Mouse (Mus musculus) limb, embryonic 12.5 days (tissue): ENCODE results near the gene Arhgdia. TPM values are rescaled to one million over a fixed set of nuclear protein-coding genes. Genes with fewer than 3 reads are reported as not detected.

Experiments used
- ATAC-seq: fragments of 200-750 bp; cut with Nextera tagmentation; 2 replicates; pipeline ENCODE4 v1.8.0; 2017; ENCODE audit warnings: low read depth, moderate TSS enrichment; ENCODE audit not compliant: insufficient number of reproducible peaks, insufficient read depth, low FRiP score, low TSS enrichment
- H3K27ac ChIP-seq: fragments of 300-500 bp; sonication (generic); 2 replicates; pipeline ENCODE4 v1.5.1; 2016; ENCODE audit warnings: mild to moderate bottlenecking, moderate library complexity
- H3K27me3 ChIP-seq: fragments of 300-500 bp; sonication (generic); 2 replicates; pipeline ENCODE4 v1.6.1; 2016; ENCODE audit warnings: mild to moderate bottlenecking, moderate library complexity
- H3K36me3 ChIP-seq: fragments of 300-500 bp; sonication (generic); 2 replicates; pipeline ENCODE4 v1.6.1; 2016; ENCODE audit warnings: mild to moderate bottlenecking, moderate library complexity
- H3K4me1 ChIP-seq: fragments of 300-500 bp; sonication (generic); replicated peaks from 2 replicates; pipeline ENCODE4 v1.6.1; 2016
- H3K4me2 ChIP-seq: fragments of 300-500 bp; sonication (generic); 2 replicates; pipeline ENCODE4 v1.6.1; 2016; ENCODE audit warnings: mild to moderate bottlenecking, moderate library complexity
- H3K4me3 ChIP-seq: fragments of 300-500 bp; sonication (generic); replicated peaks from 2 replicates; pipeline ENCODE4 v1.5.1; 2016; ENCODE audit warnings: mild to moderate bottlenecking
- H3K9ac ChIP-seq: fragments of 300-500 bp; sonication (generic); replicated peaks from 2 replicates; pipeline ENCODE4 v1.6.1; 2016; ENCODE audit warnings: mild to moderate bottlenecking, moderate library complexity
- H3K9me3 ChIP-seq: fragments of 300-500 bp; sonication (generic); 2 replicates; pipeline ENCODE4 v1.6.1; 2016; ENCODE audit warnings: mild to moderate bottlenecking, moderate library complexity
- WGBS: fragments of 180-500 bp; shearing (Covaris S2); methylation state at CpG from one replicate; pipeline ENCODE4 v1.1.7; 2016; 5-methylcytosine and 5-hydroxymethylcytosine counted together
- polyA plus RNA-seq: library from polyadenylated mRNA; unstranded; fragments of >200 nt; fragmentation: Nextera tagmentation; extraction: Ambion mirVana; gene quantifications from 2 replicates; pipeline ENCODE4 v1.2.1, GENCODE M21; 2016

Arhgdia gene
- polyA plus RNA-seq, 1 experiment from 2014 or later: 484 TPM

DNA sequence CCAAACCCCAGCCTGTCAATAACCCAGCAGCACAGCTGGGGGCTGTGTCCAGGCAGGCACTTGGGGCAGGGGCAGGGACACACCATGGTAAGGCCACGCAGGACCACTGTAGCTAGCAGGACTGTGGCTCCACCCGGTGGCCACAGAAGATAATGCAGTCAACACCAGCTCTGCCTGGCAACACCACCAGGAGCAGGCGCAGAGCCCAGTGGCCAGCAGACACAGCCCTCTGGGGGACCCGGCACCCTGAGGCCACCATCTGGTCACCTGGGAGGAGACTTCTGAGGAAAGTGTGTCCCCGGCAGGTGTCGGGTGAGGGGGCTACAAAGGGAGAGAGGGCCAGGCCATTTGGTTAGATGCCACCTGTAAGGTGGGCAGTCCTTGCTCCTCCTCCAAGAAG lies 31.3 kb upstream of the Arhgdia start:
- H3K4me1 ChIP-seq: peaks cover 28% of the 10 kb centered on the region
- ATAC-seq: no peak
- H3K9ac ChIP-seq: no peak overlapping the region
- WGBS: 35% methylated on average over 6 of the region's 6 CpGs
- H3K4me2 ChIP-seq: no peak overlapping the region
- peaks cover 22% of the 10 kb centered on the region for H3K27me3 ChIP-seq
- peaks cover 63% of the 10 kb centered on the region for H3K36me3 ChIP-seq
- no peak overlapping the region for H3K4me3 ChIP-seq
- no peak overlapping the region for H3K27ac ChIP-seq
- no peaks in the 10 kb centered on the region for H3K9me3 ChIP-seq

DNA sequence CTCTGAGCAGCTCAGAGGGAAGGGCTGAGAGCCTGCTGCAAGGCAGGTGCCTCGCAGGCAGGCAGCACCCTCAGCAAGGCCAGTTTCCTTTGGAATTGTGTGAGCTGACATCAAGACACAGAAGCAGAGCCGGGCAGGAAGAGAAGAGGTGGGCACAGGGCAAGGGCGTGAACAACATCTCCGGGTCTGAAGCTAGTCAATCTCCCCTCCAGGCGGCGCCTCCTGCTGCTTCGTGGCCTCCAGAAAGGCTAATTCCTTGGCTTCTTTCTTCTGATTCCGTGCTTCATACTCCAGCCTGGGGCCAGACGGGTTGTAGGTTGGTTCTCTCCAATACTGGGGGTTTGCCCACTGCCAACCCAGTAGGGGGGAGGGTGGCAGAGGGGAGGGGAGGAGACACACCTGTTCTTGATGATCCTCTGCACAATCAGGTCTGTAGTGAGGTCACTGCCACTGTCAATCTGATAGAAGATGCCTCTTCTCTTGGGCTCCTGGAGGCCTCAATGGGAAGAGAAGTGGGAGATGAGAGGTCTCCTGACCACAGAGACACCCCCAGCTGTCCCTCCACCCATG lies 29.1 kb upstream of the Arhgdia start:
- Histone ChIP-seq H3K27me3 (peaks cover 30% of the 10 kb centered on the region), H3K9ac (no peak overlapping the region), H3K36me3 (peaks cover 76% of the 10 kb centered on the region), H3K27ac (no peak overlapping the region), H3K4me1 (peaks cover 16% of the 10 kb centered on the region), H3K4me2 (no peak overlapping the region), H3K4me3 (no peak overlapping the region), H3K9me3 (no peaks in the 10 kb centered on the region)
- WGBS: 80% methylated on average over 9 of the region's 9 CpGs
- ATAC-seq: no peak

DNA sequence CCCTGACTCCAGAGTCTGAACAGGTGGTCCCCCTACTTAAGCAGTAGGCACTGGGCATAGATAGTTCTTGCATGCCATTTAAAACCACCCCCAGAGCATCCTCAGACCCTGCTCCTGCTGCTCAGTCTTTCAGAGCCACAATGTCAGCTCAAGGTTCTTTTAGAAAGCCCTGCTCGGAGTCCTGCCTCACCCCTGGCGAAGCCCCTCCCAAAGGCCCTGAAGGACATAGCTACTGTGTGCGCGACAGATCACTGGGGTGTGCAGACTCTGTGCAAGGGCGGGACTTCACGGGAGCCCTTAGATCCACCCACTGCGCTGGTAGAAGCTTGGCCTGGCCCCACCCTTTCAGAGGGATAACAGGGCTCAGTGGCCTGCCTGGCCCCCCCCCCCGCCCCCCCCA lies 27.8 kb upstream of the Arhgdia start:
- Histone ChIP-seq H3K4me1 (peaks cover 16% of the 10 kb centered on the region), H3K4me2 (peak overlapping the region; percentile 62; the same call in 1 of the 2 replicates), H3K9ac (no peak overlapping the region), H3K27me3 (peaks cover 30% of the 10 kb centered on the region), H3K4me3 (no peak overlapping the region), H3K27ac (no peak overlapping the region), H3K36me3 (peaks cover 79% of the 10 kb centered on the region), H3K9me3 (no peaks in the 10 kb centered on the region)
- WGBS: 56% methylated on average over 8 of the region's 8 CpGs
- ATAC-seq: no peak

DNA sequence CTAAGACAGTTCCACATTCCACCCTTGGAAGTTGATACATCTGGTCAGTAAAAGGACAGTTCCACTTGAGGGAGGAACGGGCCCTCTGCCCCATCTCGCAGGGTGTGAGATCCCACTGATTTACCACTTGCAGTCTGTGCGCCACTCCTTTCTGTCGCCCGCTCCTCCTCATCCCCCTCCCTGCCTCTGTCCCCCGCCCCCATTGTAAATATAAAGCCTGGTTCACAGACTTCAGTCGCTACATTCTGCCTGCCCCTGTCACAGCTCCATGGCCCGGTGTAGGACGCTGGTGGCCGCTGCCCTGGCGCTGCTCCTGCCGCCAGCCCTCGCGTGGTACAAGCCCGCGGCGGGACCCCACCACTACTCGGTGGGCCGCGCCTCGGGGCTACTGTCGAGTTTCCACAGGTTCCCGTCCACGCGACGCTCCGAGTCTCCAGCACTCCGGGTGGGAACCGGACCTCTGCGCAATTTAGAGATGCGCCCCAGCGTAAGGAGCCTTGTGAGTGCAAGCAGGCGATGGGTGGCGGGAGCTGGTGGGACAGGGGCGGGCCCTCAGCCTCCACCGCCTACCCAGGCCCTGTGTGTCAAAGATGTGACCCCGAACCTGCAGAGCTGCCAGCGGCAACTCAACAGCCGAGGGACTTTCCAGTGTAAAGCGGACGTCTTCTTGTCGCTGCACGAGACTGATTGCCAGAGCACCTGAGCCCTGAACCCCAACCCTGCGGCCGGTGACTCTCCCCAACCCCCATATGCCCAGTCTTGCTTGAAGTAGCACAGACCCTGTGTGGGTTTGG lies 27.0 kb upstream of the Arhgdia start, which contains the start of gene Npb:
TSS of gene Npb (plus strand) at position 237 of the 794 bp plus-strand sequence.
- Histone ChIP-seq H3K4me3 (peak within 1 kb of the TSS; percentile 31), H3K27ac (no peak within 1 kb of the TSS), H3K27me3 (peaks cover 30% of the 10 kb centered on the region), H3K4me2 (peak within 1 kb of the TSS; percentile 62), H3K9me3 (no peaks in the 10 kb centered on the region), H3K4me1 (peaks cover 16% of the 10 kb centered on the region), H3K9ac (peak within 1 kb of the TSS; percentile 65), H3K36me3 (peaks cover 79% of the 10 kb centered on the region)
- 5% methylated on average over 45 of the region's 45 CpGs for WGBS
- ATAC-seq: no peak

DNA sequence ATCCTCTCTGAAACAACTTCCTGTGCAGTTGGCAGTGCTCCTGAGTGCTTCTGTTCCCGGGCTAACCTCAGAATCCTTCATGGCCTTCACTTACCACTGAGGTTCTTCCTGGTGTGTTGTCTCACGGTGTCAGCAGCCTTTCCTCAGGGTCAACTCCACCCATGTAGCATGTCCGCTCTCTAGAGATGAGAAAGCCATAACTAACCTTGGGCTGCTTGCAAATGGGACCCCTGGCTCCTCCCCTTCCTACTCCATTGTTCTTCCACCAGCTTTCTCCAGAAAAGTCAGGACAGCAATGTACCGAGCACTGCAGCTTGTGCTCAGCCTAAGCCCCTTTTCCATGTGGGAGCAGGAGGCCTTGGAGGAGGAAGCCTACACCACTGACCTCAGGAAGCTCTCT lies 25.3 kb upstream of the Arhgdia start:
- Histone ChIP-seq H3K36me3 (peaks cover 79% of the 10 kb centered on the region), H3K4me1 (peaks cover 16% of the 10 kb centered on the region), H3K9me3 (no peaks in the 10 kb centered on the region), H3K9ac (no peak overlapping the region), H3K4me2 (no peak overlapping the region), H3K27me3 (peaks cover 30% of the 10 kb centered on the region), H3K27ac (no peak overlapping the region), H3K4me3 (no peak overlapping the region)
- 84% methylated on average over 4 of the region's 4 CpGs for WGBS
- ATAC-seq: no peak

DNA sequence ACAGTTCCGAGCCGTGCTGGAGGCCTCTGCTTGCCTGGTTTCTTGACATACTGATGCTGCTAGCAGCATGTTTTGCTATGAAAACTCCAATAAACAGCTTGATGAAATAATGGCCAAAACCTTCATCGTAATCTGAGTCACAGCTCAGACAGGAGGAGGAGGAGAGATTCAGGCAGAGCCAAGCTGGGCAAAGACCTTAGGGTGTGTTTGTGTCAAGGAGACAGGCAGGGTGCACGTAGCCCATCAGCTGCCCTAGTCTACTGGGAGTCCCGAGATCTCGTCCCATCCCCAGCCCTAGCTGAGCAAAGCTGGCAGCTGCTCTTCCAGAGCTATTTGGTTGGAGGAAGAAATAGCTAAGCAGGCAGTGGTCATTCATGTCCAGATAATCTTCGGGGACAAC lies 24.2 kb upstream of the Arhgdia start:
- WGBS: 94% methylated on average over 7 of the region's 7 CpGs
- peaks cover 77% of the 10 kb centered on the region for H3K36me3 ChIP-seq

DNA sequence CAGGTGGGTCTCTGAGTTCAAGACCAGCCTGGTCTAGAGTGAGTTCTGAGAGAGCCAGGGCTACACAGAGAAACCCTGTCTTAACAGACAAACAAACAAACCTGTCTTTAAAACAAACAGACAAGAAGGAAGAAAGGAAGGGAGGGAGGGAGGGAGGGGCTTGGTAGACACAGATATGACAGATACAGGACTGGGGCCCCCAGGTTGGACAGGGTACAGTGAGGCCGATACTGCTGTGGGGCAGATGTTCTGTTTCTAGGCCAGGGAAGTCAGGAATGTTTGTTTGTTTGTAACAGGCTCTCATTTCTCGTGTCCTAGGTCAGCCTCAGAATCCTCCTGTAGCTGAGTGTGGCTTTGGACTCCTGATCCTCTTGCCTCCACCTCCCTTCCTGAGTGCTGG lies 22.1 kb upstream of the Arhgdia start:
- no peak overlapping the region for H3K27ac ChIP-seq
- H3K4me2 ChIP-seq: no peak overlapping the region
- ATAC-seq: no peak
- 89% methylated on average over 2 of the region's 2 CpGs for WGBS
- H3K4me1 ChIP-seq: peaks cover 17% of the 10 kb centered on the region
- H3K9me3 ChIP-seq: no peaks in the 10 kb centered on the region
- no peak overlapping the region for H3K4me3 ChIP-seq
- H3K9ac ChIP-seq: no peak overlapping the region
- H3K36me3 ChIP-seq: peaks cover 74% of the 10 kb centered on the region
- peaks cover 16% of the 10 kb centered on the region for H3K27me3 ChIP-seq

More for the DNA sequence above, 24.2 kb upstream of the Arhgdia start:
- ATAC-seq: no peak
- H3K4me2 ChIP-seq: no peak overlapping the region
- no peak overlapping the region for H3K4me3 ChIP-seq
- H3K27me3 ChIP-seq: peaks cover 30% of the 10 kb centered on the region
- no peak overlapping the region for H3K9ac ChIP-seq
- no peaks in the 10 kb centered on the region for H3K9me3 ChIP-seq
- peaks cover 16% of the 10 kb centered on the region for H3K4me1 ChIP-seq
- H3K27ac ChIP-seq: no peak overlapping the region

DNA sequence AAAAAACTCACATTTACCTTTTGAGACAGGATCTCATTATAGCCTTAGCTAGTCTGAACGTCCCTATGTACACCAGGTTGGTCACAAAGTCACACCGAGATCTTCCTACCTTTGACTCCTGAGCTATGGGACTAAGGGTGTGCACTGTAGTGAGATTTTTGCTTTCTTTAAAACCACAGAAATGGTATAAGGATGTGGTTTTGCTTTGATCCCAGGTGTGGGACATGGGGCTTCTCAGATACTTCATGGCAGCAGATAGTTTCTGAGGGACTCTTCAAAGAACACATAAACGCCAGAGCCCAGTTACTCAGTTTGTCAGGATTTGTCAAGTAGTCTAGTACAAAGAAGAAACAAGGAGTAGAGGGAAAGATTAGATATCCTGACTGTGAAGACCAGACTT lies 19.3 kb upstream of the Arhgdia start:
- no peak overlapping the region for H3K4me2 ChIP-seq
- WGBS: 95% methylated on average over 3 of the region's 3 CpGs
- no peak overlapping the region for H3K9ac ChIP-seq
- H3K9me3 ChIP-seq: no peaks in the 10 kb centered on the region
- no peaks in the 10 kb centered on the region for H3K27me3 ChIP-seq
- peaks cover 24% of the 10 kb centered on the region for H3K4me1 ChIP-seq
- ATAC-seq: no peak
- H3K27ac ChIP-seq: no peak overlapping the region
- H3K36me3 ChIP-seq: peaks cover 74% of the 10 kb centered on the region
- no peak overlapping the region for H3K4me3 ChIP-seq

DNA sequence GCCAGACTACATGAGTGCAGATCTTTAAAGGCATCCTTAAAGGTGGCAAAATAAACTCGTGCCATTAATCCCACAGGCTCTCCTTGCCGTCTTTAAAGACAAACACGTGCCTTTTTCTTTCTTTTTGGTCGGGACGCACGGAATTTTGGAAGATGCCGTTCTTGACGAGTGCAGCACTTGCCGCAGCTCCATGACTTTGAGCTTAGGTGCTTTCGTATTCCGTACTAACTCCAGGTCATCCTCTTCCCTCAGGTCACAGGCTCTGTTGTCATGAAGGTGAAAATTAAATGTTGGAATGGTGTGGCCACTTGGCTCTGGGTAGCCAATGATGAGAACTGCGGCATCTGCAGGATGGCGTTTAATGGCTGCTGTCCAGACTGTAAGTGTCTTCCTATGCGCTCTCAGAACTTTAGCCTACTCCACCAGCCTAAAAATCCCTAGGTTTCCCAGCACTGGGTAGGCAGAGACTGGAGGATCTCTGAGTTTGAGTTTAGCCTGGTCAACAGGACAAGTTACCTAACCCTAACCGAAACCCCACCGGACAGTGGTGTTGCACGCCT lies 17.6 kb upstream of the Arhgdia start:
- WGBS: 44% methylated on average over 17 of the region's 17 CpGs
- Histone ChIP-seq H3K9me3 (no peaks in the 10 kb centered on the region), H3K27me3 (no peaks in the 10 kb centered on the region), H3K4me3 (peak overlapping the region; percentile 100), H3K4me2 (peak overlapping the region; percentile 98), H3K9ac (peak overlapping the region; percentile 99), H3K4me1 (peaks cover 24% of the 10 kb centered on the region), H3K36me3 (peaks cover 73% of the 10 kb centered on the region), H3K27ac (peak overlapping the region; percentile 89)
- ATAC-seq: no peak

DNA sequence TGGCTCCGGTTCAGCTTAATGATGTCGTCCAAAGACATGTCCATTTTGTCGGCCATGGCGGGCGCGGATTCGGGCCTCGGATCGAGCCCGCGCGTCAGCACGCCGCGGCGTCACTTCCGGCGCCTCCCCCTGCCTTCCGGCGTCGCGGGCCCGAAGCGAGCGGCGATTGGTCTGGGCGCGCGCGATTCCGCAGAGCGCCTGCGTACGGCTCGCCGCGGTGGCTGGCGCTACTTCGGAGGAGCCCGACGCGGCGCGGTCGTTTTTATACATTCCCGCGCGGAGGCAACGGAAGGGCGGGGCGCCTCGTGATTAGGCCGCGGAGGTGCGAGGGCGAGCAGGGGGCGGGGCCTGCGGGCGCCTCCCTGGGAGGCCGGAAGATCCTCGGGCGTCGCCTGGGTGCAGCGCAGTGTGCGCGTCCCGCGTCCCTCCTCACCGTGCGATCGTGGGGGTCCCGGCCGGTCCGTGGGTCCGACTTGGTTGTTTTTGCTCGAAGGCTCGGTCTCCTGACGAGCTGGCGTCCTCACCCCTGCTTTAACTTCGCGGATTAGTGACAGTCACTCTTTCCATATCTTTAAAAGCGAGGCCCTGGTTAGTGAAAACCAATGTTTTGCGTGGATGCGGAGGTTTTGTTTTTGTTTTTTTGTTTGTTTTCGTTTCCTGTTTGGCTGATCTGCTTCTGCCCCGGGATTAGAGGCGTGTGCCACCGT lies 17.0 kb upstream of the Arhgdia start, which contains the start of the genes Alyref and Anapc11:
TSS of gene Alyref (minus strand) at position 83 of the 707 bp plus-strand sequence.
TSS of gene Anapc11 (plus strand) at position 139 of the 707 bp plus-strand sequence.
- under 1% methylated on average over 88 of the region's 88 CpGs for WGBS
- peak within 1 kb of the TSS; percentile 98 for H3K4me2 ChIP-seq
- H3K9me3 ChIP-seq: no peaks in the 10 kb centered on the region
- H3K27ac ChIP-seq: peak within 1 kb of the TSS; percentile 89
- peak within 1 kb of the TSS; percentile 100 for H3K4me3 ChIP-seq
- peak within 1 kb of the TSS; percentile 99 for H3K9ac ChIP-seq
- H3K27me3 ChIP-seq: no peaks in the 10 kb centered on the region
- peak; percentile 96 for ATAC-seq
- peaks cover 24% of the 10 kb centered on the region for H3K4me1 ChIP-seq
- H3K36me3 ChIP-seq: peaks cover 73% of the 10 kb centered on the region
